Mouse (Mus musculus): ENCODE data around the gene Rnd1. TPM values are rescaled to one million over a fixed set of nuclear protein-coding genes. Genes with fewer than 3 reads are reported as not detected.
A peak's percentile ranks its signal among the peaks of the same experiment; 100 is the strongest.

Rnd1 gene
- polyA plus RNA-seq, 1 experiment from 2014 or later = 9.7 TPM

DNA sequence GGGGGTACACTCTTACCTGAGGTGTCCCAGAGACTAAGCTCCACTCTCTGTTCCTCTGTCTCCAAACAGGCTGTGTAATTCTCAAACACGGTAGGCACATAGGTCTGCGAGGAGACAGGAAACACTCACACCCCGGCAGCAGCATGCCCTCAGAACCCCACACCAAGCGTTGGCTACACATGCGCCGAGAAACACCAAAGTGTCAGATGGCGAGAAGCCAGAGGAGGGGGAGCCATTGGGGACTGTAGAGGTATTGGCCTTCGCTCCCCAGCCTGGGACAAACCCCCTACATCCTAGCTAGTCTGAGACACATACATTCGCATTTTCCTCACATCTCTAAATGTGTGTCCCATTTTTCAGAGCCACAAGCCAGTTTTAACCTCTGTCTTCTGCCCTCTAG, 790 bp downstream of the Rnd1 start:
- under 1% methylated on average over 9 of the region's 9 CpGs for WGBS
- no peak overlapping the region for H3K27ac ChIP-seq
- no peaks in the 10 kb centered on the region for H3K36me3 ChIP-seq
- H3K9me3 ChIP-seq = no peaks in the 10 kb centered on the region
- peak overlapping the region; percentile 52 for H3K4me3 ChIP-seq
- peak overlapping the region; percentile 57 for H3K9ac ChIP-seq
- H3K4me2 ChIP-seq (replicated peaks) = peak overlapping the region; percentile 94
- peaks cover 43% of the 10 kb centered on the region for H3K4me1 ChIP-seq
- 0 out of 2 replicates have a peak, but pooled peaks cover 6% of the 10 kb centered on the region for H3K27me3 ChIP-seq (replicated peaks)
- no peak; the same call in 1 of the 2 replicates for ATAC-seq (ENCODE audit: low FRiP score, low read depth)

- Histone ChIP-seq H3K9me3 (no peaks in the 10 kb centered on the region), H3K4me1 (peaks cover 43% of the 10 kb centered on the region), H3K27me3 (replicated peaks) (0 out of 2 replicates have a peak, but pooled peaks cover 6% of the 10 kb centered on the region), H3K4me2 (replicated peaks) (peak overlapping the region; percentile 94), H3K4me3 (peak overlapping the region; percentile 52), H3K9ac (peak overlapping the region; percentile 57), H3K36me3 (peaks cover 1% of the 10 kb centered on the region; the same call in 1 of the 2 replicates), H3K27ac (no peak overlapping the region; the same call in 1 of the 2 replicates)
- no peak for ATAC-seq (ENCODE audit: low FRiP score, low read depth)
- 2% methylated on average over 14 of the region's 14 CpGs for WGBS
These were observed 1.5 kb downstream of the Rnd1 start for GRCm38 (mm10) chr15:98675634-98676250.

DNA sequence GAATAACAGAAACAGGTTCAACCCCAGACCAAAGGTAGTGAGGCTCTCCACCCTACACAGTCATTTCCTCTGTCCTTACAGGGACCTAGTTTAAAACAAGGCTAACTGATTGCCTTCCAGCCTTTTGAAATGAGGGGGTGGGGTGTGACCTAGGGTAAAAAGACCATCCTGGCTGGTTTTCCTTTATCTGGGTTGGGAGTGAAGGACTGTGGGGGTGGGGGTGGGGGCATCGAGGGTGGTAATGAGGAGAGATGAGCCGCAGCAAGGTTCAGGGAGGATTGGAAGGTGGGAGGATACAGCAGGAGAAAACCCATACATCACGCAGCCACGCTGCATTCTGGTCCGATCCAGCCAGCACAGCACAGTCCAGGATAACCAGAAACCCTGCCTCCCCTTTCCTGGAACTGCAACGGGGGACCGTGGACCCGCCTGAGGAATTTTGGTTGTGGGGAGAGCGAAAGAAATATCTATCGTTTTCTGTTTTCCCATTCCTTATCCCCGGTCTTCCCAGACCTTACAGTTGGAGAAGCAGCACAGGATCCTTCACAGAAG, 2.2 kb downstream of the Rnd1 start:
- WGBS = 7% methylated on average over 11 of the region's 11 CpGs
- Histone ChIP-seq H3K27ac (peak overlapping the region; percentile 27; the same call in 1 of the 2 replicates), H3K9me3 (no peaks in the 10 kb centered on the region), H3K9ac (peak overlapping the region; percentile 57; the same call in 1 of the 2 replicates), H3K4me3 (peak overlapping the region; percentile 52), H3K36me3 (peaks cover 8% of the 10 kb centered on the region; the same call in 1 of the 2 replicates), H3K27me3 (replicated peaks) (0 out of 2 replicates have a peak, but pooled peaks cover 6% of the 10 kb centered on the region), H3K4me2 (replicated peaks) (peak overlapping the region; percentile 94), H3K4me1 (peaks cover 43% of the 10 kb centered on the region)
- peak; percentile 38 for ATAC-seq (ENCODE audit: low FRiP score, low read depth)

GRCm38 (mm10) chr15:98674284-98674993, 2.8 kb downstream of the Rnd1 start:
- H3K9me3 ChIP-seq = no peaks in the 10 kb centered on the region
- peaks cover 43% of the 10 kb centered on the region for H3K4me1 ChIP-seq
- peak overlapping the region; percentile 57 for H3K9ac ChIP-seq
- peak overlapping the region; percentile 94 for H3K4me2 ChIP-seq (replicated peaks)
- 8% methylated on average over 7 of the region's 7 CpGs for WGBS
- H3K27ac ChIP-seq = peak overlapping the region; percentile 27; the same call in 1 of the 2 replicates
- H3K36me3 ChIP-seq = peaks cover 11% of the 10 kb centered on the region; the same call in 1 of the 2 replicates
- peak; percentile 84 for ATAC-seq (ENCODE audit: low FRiP score, low read depth)
- peak overlapping the region; percentile 52; the same call in 1 of the 2 replicates for H3K4me3 ChIP-seq
- 0 out of 2 replicates have a peak, but pooled peaks cover 6% of the 10 kb centered on the region for H3K27me3 ChIP-seq (replicated peaks)

- 81% methylated on average over 7 of the region's 7 CpGs for WGBS
- Histone ChIP-seq H3K27ac (no peak overlapping the region), H3K9me3 (no peaks in the 10 kb centered on the region), H3K4me2 (replicated peaks) (peak overlapping the region; percentile 94), H3K9ac (no peak overlapping the region), H3K27me3 (replicated peaks) (0 out of 2 replicates have a peak, but pooled peaks cover 6% of the 10 kb centered on the region), H3K4me1 (peaks cover 43% of the 10 kb centered on the region), H3K36me3 (peaks cover 16% of the 10 kb centered on the region; the same call in 1 of the 2 replicates), H3K4me3 (no peak overlapping the region)
- no peak for ATAC-seq (ENCODE audit: low FRiP score, low read depth)
These were observed 3.5 kb downstream of the Rnd1 start for GRCm38 (mm10) chr15:98673732-98674131.

- 83% methylated on average over 4 of the region's 4 CpGs for WGBS
- H3K4me3 ChIP-seq = no peak overlapping the region
- no peaks in the 10 kb centered on the region for H3K9me3 ChIP-seq
- H3K27me3 ChIP-seq (replicated peaks) = 0 out of 2 replicates have a peak, but pooled peaks cover 6% of the 10 kb centered on the region
- H3K36me3 ChIP-seq = peaks cover 16% of the 10 kb centered on the region; the same call in 1 of the 2 replicates
- no peak for ATAC-seq (ENCODE audit: low FRiP score, low read depth)
- no peak overlapping the region for H3K27ac ChIP-seq
- no peak overlapping the region for H3K4me2 ChIP-seq (replicated peaks)
- no peak overlapping the region for H3K9ac ChIP-seq
- peaks cover 37% of the 10 kb centered on the region for H3K4me1 ChIP-seq
These were observed 4.7 kb downstream of the Rnd1 start for GRCm38 (mm10) chr15:98672592-98672991.

DNA sequence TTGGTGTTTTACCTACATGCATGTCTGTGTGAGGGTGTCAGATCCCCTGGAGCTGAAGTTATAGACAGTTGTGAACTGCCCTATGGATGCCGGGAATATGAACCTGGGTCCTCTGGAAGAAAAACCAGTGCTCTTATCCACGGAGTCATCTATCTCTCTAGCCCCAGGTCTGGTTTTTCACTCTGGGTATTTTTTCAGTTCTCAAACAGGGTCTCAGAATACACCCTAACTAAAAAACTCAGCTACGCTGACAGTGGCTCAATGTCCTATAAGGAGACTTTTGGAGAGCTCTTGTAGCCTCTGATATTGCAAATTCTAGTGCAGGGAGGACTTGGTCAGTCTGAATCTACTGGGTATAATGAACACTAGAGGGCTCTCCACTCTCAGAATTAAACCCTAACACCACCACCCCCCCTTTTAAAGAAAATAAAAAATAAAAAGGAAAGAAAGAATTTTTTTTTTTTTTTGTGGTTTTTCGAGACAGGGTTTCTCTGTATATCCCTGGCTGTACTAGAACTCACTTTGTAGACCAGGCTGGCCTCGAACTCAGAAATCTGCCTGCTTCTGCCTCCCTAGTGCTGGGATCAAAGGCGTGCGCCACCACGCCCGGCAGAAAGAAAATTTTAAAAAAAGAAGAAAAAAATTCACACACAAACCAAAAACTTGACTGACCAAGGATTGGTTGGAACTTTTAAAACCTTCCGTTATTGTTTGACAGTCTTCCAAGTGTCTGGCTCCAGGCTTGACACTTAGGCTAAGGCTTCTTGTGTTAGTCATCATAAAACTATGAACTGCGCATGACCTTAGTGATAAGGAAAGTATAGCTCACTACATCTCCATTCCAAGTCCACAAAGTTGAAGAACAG, 13.0 kb downstream of the Rnd1 start:
- 83% methylated on average over 11 of the region's 11 CpGs for WGBS
- H3K4me2 ChIP-seq (replicated peaks) = no peak overlapping the region
- H3K27ac ChIP-seq = no peak overlapping the region
- no peaks in the 10 kb centered on the region for H3K4me1 ChIP-seq
- no peak overlapping the region for H3K4me3 ChIP-seq
- no peaks in the 10 kb centered on the region for H3K27me3 ChIP-seq (replicated peaks)
- no peak overlapping the region for H3K9ac ChIP-seq
- H3K36me3 ChIP-seq = peaks cover 7% of the 10 kb centered on the region; the same call in 1 of the 2 replicates
- no peaks in the 10 kb centered on the region for H3K9me3 ChIP-seq
- no peak for ATAC-seq (ENCODE audit: low FRiP score, low read depth)

- H3K4me2 ChIP-seq (replicated peaks) = peak within 1 kb of the TSS; percentile 67
- no peaks in the 10 kb centered on the region for H3K27me3 ChIP-seq (replicated peaks)
- peaks cover 17% of the 10 kb centered on the region for H3K36me3 ChIP-seq
- WGBS = 5% methylated on average over 48 of the region's 48 CpGs
- H3K27ac ChIP-seq = peak within 1 kb of the TSS; percentile 39; the same call in 1 of the 2 replicates
- H3K9me3 ChIP-seq = no peaks in the 10 kb centered on the region
- no peaks in the 10 kb centered on the region for H3K4me1 ChIP-seq
- H3K4me3 ChIP-seq = peak within 1 kb of the TSS; percentile 65
- peak; percentile 95 for ATAC-seq (ENCODE audit: low FRiP score, low read depth)
- H3K9ac ChIP-seq = peak within 1 kb of the TSS; percentile 73
These were observed 14.4 kb downstream of the Rnd1 start, which contains the start of gene Ddx23 for GRCm38 (mm10) chr15:98662567-98663545. Gene Ddx23, minus strand, starts transcription at chr15:98662894.

DNA sequence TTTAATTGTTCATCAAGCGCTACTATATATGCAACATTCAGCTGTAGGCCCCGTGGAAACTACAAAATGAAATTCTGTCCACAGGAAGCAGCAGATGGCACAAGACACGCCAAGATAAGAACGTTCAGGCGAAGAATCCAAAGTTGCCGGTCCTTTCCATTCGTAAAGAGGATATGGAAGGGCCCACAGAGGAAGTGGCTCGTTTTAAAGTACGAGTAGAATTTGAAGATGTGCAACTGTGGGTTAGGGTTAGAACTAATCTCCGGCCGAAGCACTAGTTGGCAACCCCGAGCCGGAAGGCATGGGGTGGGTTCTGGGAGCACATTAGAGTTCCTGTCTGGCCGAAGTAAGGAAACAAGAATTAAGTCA, 15.1 kb downstream of the Rnd1 start:
- peak overlapping the region; percentile 67 for H3K4me2 ChIP-seq (replicated peaks)
- no peaks in the 10 kb centered on the region for H3K4me1 ChIP-seq
- peak overlapping the region; percentile 73 for H3K9ac ChIP-seq
- ATAC-seq (ENCODE audit: low FRiP score, low read depth) = no peak
- no peaks in the 10 kb centered on the region for H3K27me3 ChIP-seq (replicated peaks)
- H3K4me3 ChIP-seq = peak overlapping the region; percentile 65
- 2% methylated on average over 14 of the region's 14 CpGs for WGBS
- H3K36me3 ChIP-seq = peaks cover 24% of the 10 kb centered on the region
- H3K27ac ChIP-seq = peak overlapping the region; percentile 39; the same call in 1 of the 2 replicates
- H3K9me3 ChIP-seq = no peaks in the 10 kb centered on the region

GRCm38 (mm10) chr15:98656982-98657751, 20.1 kb downstream of the Rnd1 start:
- Histone ChIP-seq H3K4me1 (no peaks in the 10 kb centered on the region), H3K4me3 (no peak overlapping the region), H3K36me3 (peaks cover 69% of the 10 kb centered on the region), H3K4me2 (replicated peaks) (no peak overlapping the region), H3K27me3 (replicated peaks) (no peaks in the 10 kb centered on the region), H3K9me3 (no peaks in the 10 kb centered on the region), H3K27ac (no peak overlapping the region), H3K9ac (no peak overlapping the region)
- 85% methylated on average over 15 of the region's 15 CpGs for WGBS
- no peak for ATAC-seq (ENCODE audit: low FRiP score, low read depth)
